Mouse (Mus musculus): ENCODE data around the gene Gm10647. TPM values are rescaled to one million over a fixed set of nuclear protein-coding genes. Genes with fewer than 3 reads are reported as not detected.

The Gm10647 gene
- not detected for polyA plus RNA-seq (2014; fragmentation: Illumina TruSeq; extraction: RNeasy Lipid Tissue Mini Kit (QIAGEN cat#74804); ENCODE audit: insufficient read depth, low read depth, low replicate concordance)

DNA sequence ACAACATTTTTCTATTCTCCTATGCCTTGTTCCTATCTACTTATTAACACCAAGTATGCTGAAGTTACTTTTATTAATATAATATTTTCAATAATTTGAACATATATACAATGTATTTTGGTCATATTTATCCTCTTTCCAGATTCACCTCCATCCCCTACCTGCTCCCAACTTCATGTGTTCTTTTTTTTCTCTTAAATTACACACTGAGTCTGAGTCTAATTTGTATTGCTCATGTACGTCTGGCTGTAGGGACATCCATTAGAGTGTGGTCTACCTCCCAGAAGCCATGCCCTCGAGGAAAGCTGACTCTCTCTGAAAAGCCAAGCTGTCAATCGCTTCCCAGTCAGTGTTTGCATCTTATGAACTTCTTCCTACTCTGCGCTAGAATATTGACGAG lies at the start of gene Gm10647:
Gm10647 (plus strand) TSS at position 301 of the 400 bp plus-strand sequence.

DNA sequence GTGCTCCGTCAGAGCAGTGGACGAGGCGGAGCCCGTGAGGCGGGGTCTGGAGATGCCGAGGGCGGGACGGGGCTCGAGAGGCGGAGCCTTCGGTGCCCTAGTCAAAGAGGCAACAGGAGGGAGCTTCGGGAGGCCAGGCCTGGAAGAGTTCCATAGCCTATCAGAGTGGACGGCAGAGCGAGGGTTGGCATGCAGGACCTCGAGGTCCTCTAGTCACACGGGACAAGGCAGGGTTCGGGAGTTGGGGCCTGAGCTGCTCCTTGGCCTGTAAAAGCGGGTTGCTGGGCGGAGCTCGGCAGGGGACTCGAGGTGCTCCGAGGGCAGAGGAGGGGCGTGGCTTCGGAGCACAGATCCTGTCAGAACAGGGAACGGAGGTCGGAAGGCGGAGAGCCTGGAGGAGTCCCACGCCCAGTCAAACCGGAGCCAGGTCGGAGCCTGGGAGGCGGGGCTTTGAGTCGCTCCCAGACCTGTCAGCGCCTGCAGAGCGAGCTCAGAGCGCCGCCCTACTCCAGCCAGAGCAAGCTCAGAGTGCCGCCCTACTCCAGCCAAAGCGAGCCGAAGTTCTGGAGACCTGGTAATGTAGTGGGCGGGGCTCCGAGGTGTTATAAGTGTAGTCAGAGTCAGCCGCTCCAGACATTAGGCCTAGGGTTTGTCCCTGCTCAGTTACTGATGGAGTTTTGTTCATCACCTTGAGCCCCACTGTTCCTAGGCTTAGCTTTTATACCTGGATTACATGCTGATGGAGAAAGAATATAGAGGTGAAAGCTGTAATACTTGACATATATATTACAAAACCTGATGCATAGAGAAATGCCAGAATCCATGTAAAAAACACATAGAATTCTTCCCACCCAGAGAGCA lies 1.1 kb upstream of the Gm10647 start, which contains the start of gene Aph1b:
Aph1b (minus strand) TSS at position 27 of the 861 bp plus-strand sequence.

DNA sequence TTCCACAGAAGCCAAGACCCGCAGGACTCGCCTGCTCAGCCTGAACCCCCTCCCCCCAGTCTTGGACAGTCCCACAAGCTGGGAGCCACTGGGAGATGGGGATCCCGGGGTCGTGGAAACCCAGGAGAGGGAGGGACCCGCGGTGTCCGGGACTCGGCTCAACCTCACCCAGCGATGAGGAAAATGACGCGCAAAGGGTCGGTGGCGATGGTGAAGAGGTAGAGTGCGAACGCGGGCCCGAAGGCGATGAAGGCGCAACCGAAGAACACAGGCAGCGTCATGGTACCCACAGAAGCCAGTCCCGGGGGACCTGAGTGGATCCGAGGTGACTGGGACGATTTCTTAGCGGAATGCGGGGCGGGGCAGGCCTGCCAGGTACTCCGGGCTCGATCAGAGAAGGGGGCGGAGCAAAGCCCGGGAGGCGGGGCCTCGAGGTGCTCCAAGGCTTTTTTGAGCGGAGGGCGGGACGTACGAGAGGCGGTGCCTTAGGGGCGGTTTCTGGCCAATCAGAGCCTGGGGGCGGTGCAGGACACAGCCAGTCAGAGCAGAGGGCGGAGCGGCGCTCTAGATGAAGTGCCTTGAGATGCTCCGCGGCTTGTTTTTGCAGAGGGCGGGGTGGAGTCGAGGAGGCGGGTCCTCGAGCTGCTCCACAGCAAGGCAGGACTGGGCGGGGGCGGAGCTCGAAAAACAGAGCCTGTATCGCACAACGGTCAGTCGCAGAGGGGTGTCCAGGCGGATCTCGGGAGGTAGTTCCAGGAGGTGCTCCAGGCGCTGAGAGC lies 37.7 kb downstream of the Gm10647 start, which contains the start of gene Aph1c:
Aph1c (minus strand) TSS at position 409 of the 779 bp plus-strand sequence.

Other genes with a start within 250 kb of the Gm10647 start
- gene Usp3, start 203.9 kb upstream of the Gm10647 start, polyA plus RNA-seq (2014; fragmentation: Illumina TruSeq; extraction: RNeasy Lipid Tissue Mini Kit (QIAGEN cat#74804); ENCODE audit: insufficient read depth, low read depth, low replicate concordance) = 13.6 TPM
- 0.15 TPM for gene Car12, start 83.4 kb upstream of the Gm10647 start, polyA plus RNA-seq (2014; fragmentation: Illumina TruSeq; extraction: RNeasy Lipid Tissue Mini Kit (QIAGEN cat#74804); ENCODE audit: insufficient read depth, low read depth, low replicate concordance)
- gene Aph1b, start 1.5 kb upstream of the Gm10647 start, polyA plus RNA-seq (2014; fragmentation: Illumina TruSeq; extraction: RNeasy Lipid Tissue Mini Kit (QIAGEN cat#74804); ENCODE audit: insufficient read depth, low read depth, low replicate concordance) = 4.8 TPM
- 7.3 TPM for gene Aph1c, start 37.7 kb downstream of the Gm10647 start, polyA plus RNA-seq (2014; fragmentation: Illumina TruSeq; extraction: RNeasy Lipid Tissue Mini Kit (QIAGEN cat#74804); ENCODE audit: insufficient read depth, low read depth, low replicate concordance)
- 16.6 TPM for gene Rab8b, start 122.6 kb downstream of the Gm10647 start, polyA plus RNA-seq (2014; fragmentation: Illumina TruSeq; extraction: RNeasy Lipid Tissue Mini Kit (QIAGEN cat#74804); ENCODE audit: insufficient read depth, low read depth, low replicate concordance)
- 370 TPM for gene Rps27l, start 149.0 kb downstream of the Gm10647 start, polyA plus RNA-seq (2014; fragmentation: Illumina TruSeq; extraction: RNeasy Lipid Tissue Mini Kit (QIAGEN cat#74804); ENCODE audit: insufficient read depth, low read depth, low replicate concordance)
- gene Lactb, start 178.4 kb downstream of the Gm10647 start, polyA plus RNA-seq (2014; fragmentation: Illumina TruSeq; extraction: RNeasy Lipid Tissue Mini Kit (QIAGEN cat#74804); ENCODE audit: insufficient read depth, low read depth, low replicate concordance) = 9.7 TPM

All from lung, adult 10 weeks (tissue).